ENCODE assay signal across 37 mouse cellular contexts in the genomic region with DNA sequence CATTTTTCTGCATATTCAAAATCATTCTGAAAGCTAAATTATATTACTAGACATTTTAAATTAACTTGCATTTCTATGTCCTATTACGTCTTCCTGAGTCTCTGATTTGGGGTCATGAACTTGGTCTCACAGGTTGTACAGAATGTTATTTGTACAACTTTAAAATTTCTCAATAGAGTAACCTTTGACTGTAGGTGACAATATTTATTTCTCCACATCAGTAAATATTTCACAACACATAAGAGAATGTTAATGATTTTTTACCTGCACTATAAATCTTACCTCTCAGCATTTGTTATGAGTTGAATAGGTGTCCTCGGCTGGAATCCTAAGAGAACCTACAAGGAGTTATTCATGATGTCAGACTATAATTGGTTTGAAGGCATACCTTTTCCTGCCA. TPM values are rescaled to one million over a fixed set of nuclear protein-coding genes. Genes with fewer than 3 reads are reported as not detected.
"Had no signal": no experiment of that assay in that cellular context is flagged by ENCODE, and none has a peak within 500 bp of the region (broad histone marks: within the 10 kb centered on the region; RNA-seq: fewer than 3 reads in every experiment).

A gene (plus strand): TSS at position 301 of the 400 bp plus-strand sequence.

RNA-seq across cellular contexts. Expression of the gene that starts here (rescaled TPM):
- total RNA-seq: left cerebral cortex, adult 2 months; left cerebral cortex, adult 8-10 months; left cerebral cortex, postnatal 10 days; left cerebral cortex, postnatal 14 days; left cerebral cortex, postnatal 25 days; left cerebral cortex, postnatal 36 days; left cerebral cortex, postnatal 4 days; megakaryocyte progenitor cell, adult 5-6 weeks; megakaryocyte, adult 5-6 weeks; megakaryocyte-erythroid progenitor cell, adult 5-6 weeks; midbrain, postnatal 0 days; monocyte, adult 5-6 weeks had no signal
- polyA plus RNA-seq: limb, embryonic 10.5 days; limb, embryonic 11.5 days; limb, embryonic 12.5 days; limb, embryonic 13.5 days; limb, embryonic 14.5 days; limb, embryonic 15.5 days; liver, embryonic 11.5 days; liver, embryonic 12.5 days; liver, embryonic 13.5 days; lung, adult 2 months; lung, embryonic 14.5 days; lung, embryonic 15.5 days; lung, embryonic 16.5 days; lung, postnatal 0 days; macrophage; midbrain, embryonic 10.5 days; midbrain, embryonic 11.5 days; midbrain, embryonic 12.5 days; midbrain, embryonic 13.5 days; midbrain, embryonic 14.5 days; midbrain, embryonic 15.5 days; midbrain, embryonic 16.5 days; midbrain, postnatal 0 days; myocyte; neural tube, embryonic 11.5 days; neural tube, embryonic 12.5 days had no signal
